Mouse (Mus musculus) E14TG2a.4 (cell line): ENCODE results near the gene Odf2l.

Source experiments
- H3K27me3 ChIP-seq: 2 replicates; pipeline ENCODE4 v1.6.1; 2014; ENCODE audit warnings: low read length, control low read depth; ENCODE audit not compliant: insufficient read depth
- H3K36me3 ChIP-seq: 2 replicates; pipeline ENCODE4 v1.6.1; 2014; ENCODE audit warnings: low read length, control low read depth; ENCODE audit not compliant: insufficient read depth
- H3K4me1 ChIP-seq: replicated peaks from 2 replicates; pipeline ENCODE4 v1.6.1; 2014; ENCODE audit warnings: low read depth, low read length, control low read depth
- H3K4me3 ChIP-seq: replicated peaks from 2 replicates; pipeline ENCODE4 v1.5.1; 2014; ENCODE audit warnings: mild to moderate bottlenecking, low read length
- H3K9me3 ChIP-seq: 2 replicates; pipeline ENCODE4 v1.6.1; 2014; ENCODE audit warnings: low read length, control low read depth
- CTCF ChIP-seq: conservative IDR thresholded peaks from 2 replicates; pipeline ENCODE4 v1.5.1; 2014; ENCODE audit warnings: low read length
- NANOG ChIP-seq: IDR thresholded peaks from 2 replicates; pipeline ENCODE4 v1.6.1; 2014; ENCODE audit warnings: borderline replicate concordance, low read length, mixed read lengths
- POU5F1 ChIP-seq: IDR thresholded peaks from 2 replicates; pipeline ENCODE4 v1.6.1; 2014; ENCODE audit warnings: low read length, borderline replicate concordance

The Odf2l gene

GRCm38 (mm10) chr3:145168844-145169696, 50.7 kb downstream of the Odf2l start:
- Histone ChIP-seq H3K4me1 (no peaks in the 10 kb centered on the region), H3K27me3 (no peaks in the 10 kb centered on the region), H3K36me3 (no peaks in the 10 kb centered on the region), H3K4me3 (no peak overlapping the region), H3K9me3 (no peaks in the 10 kb centered on the region)
- TF ChIP-seq POU5F1: no peak
- no peak for TF ChIP-seq CTCF
- no peak for TF ChIP-seq NANOG

DNA sequence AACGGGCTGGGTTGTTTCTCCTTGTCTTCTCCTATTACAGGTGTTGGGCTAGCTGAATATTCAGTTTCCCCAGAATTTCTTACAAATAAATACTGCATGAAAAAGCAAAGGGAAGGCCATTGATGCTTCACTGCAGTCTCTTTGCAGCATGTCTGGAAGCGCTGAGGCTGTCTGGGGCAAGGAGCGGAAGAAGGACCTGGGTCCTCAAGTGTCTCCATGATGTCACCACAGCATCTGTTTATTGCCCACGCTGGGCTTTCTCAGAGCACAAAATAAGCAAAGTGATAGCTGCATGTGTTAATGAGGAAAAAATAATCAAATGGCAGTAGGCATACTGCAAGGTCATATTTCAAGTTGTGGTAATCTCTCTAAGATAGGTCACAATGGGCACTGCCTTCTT, 51.6 kb downstream of the Odf2l start:
- TF ChIP-seq CTCF (no peak), POU5F1 (no peak), NANOG (no peak)
- no peak overlapping the region for H3K4me3 ChIP-seq
- no peaks in the 10 kb centered on the region for H3K36me3 ChIP-seq
- H3K4me1 ChIP-seq: no peaks in the 10 kb centered on the region
- H3K27me3 ChIP-seq: no peaks in the 10 kb centered on the region
- no peaks in the 10 kb centered on the region for H3K9me3 ChIP-seq

GRCm38 (mm10) chr3:145170604-145171389, 52.4 kb downstream of the Odf2l start:
- no peaks in the 10 kb centered on the region for H3K4me1 ChIP-seq
- H3K36me3 ChIP-seq: no peaks in the 10 kb centered on the region
- H3K27me3 ChIP-seq: no peaks in the 10 kb centered on the region
- TF ChIP-seq POU5F1 (no peak), NANOG (no peak), CTCF (no peak)
- H3K9me3 ChIP-seq: no peaks in the 10 kb centered on the region
- no peak overlapping the region for H3K4me3 ChIP-seq

GRCm38 (mm10) chr3:145171390-145172060, 53.1 kb downstream of the Odf2l start:
- H3K27me3 ChIP-seq: no peaks in the 10 kb centered on the region
- H3K36me3 ChIP-seq: no peaks in the 10 kb centered on the region
- H3K4me1 ChIP-seq: no peaks in the 10 kb centered on the region
- H3K9me3 ChIP-seq: no peaks in the 10 kb centered on the region
- TF ChIP-seq CTCF (no peak), NANOG (no peak), POU5F1 (no peak)
- H3K4me3 ChIP-seq: no peak overlapping the region

- no peaks in the 10 kb centered on the region for H3K9me3 ChIP-seq
- no peaks in the 10 kb centered on the region for H3K27me3 ChIP-seq
- TF ChIP-seq NANOG (no peak), CTCF (no peak), POU5F1 (no peak)
- H3K36me3 ChIP-seq: no peaks in the 10 kb centered on the region
- H3K4me3 ChIP-seq: no peak overlapping the region
- no peaks in the 10 kb centered on the region for H3K4me1 ChIP-seq
Observed at GRCm38 (mm10) chr3:145184645-145185044, 66.3 kb downstream of the Odf2l start.

DNA sequence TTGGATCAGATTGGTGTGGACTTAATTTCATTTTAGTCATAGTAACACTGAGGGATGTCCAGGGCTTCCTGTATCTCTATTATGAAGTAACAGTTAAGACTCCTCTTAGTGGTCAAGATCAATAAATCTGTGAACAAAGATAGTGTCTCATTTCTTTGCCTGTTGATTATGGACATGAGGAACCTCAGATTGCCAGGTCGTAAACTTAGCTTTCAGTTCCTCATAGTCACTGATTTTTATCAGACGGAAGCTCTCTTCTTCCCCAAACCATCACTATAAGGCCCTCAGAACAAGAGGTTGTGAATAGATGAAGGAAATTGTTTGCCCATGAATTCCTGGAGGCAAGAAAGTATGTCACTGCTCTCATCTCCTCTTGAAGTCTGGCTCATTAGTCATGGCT, 73.6 kb downstream of the Odf2l start:
- Histone ChIP-seq H3K27me3 (no peaks in the 10 kb centered on the region), H3K36me3 (no peaks in the 10 kb centered on the region), H3K4me1 (no peaks in the 10 kb centered on the region), H3K4me3 (no peak overlapping the region), H3K9me3 (no peaks in the 10 kb centered on the region)
- no peak for TF ChIP-seq CTCF
- TF ChIP-seq NANOG: no peak
- no peak for TF ChIP-seq POU5F1

DNA sequence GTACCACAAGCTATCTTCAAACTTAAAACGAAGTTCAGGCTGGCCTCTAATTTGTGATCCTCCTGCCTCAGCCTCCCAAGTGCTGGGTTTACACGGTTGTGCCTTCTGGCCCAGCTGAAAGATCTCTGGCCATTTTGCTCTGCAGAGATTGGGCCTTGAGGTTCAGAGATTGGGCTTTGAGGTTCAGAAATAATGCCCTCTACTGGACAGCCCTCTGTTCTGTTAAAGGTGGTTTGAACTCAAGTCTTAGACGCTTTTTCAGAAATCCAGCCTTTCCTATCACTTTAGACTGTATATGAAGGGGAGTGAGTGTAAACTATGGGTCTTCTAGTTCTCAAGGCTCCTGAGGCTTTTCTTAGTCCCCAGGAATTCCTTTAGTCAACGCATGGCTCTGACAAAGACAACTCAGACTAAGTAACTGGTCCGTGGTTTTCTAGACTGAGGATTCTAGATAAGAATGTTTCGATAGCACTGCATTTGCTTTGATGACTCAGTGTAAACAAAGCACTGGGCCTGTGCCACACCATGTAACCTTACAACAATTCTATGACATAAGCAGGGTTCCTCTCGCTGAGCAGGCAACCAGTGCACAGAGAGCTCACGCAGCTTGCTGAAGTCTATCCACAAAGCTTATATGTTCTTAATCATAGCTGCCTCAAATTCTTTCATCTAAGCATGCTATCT, 77.0 kb downstream of the Odf2l start:
- no peak overlapping the region for H3K4me3 ChIP-seq
- no peaks in the 10 kb centered on the region for H3K9me3 ChIP-seq
- TF ChIP-seq POU5F1 (no peak), NANOG (no peak), CTCF (no peak)
- H3K27me3 ChIP-seq: no peaks in the 10 kb centered on the region
- no peaks in the 10 kb centered on the region for H3K36me3 ChIP-seq
- no peaks in the 10 kb centered on the region for H3K4me1 ChIP-seq

DNA sequence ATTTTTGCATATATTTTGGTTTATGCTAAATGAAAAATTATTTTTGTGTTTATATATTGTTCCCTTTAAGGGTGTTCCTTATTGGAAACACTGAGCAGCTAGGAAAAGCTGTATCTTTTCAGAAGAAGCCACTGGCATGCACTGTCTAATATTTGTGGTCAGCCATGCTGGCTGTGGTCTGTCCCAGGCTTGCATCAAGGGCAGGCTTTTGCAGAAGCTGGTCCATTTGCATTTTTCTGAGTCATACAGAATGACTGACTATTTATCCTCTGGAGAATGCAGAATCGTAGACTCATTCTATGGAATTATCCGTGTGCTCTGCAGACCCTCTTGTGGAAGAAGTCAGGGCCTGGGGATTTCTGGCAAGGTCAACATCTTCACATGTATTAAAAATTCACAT, 79.7 kb downstream of the Odf2l start:
- Histone ChIP-seq H3K36me3 (no peaks in the 10 kb centered on the region), H3K4me3 (no peak overlapping the region), H3K4me1 (no peaks in the 10 kb centered on the region), H3K27me3 (no peaks in the 10 kb centered on the region), H3K9me3 (no peaks in the 10 kb centered on the region)
- TF ChIP-seq NANOG (no peak), CTCF (no peak), POU5F1 (no peak)
